Mouse (Mus musculus) lung, adult 2 months (tissue): Measurements from ENCODE around the gene Cdk20.

Source experiments
- CTCF ChIP-seq: fragments of 200-500 bp; IDR thresholded peaks from 2 replicates; pipeline ENCODE4 v1.5.1; 2011; ENCODE audit warnings: mild to moderate bottlenecking, low read length, control low read depth; ENCODE audit not compliant: insufficient read depth
- POLR2A ChIP-seq: fragments of 200-500 bp; IDR thresholded peaks from 2 replicates; pipeline ENCODE4 v1.6.1; 2011; ENCODE audit warnings: low read depth, mild to moderate bottlenecking, control low read depth, low read length, borderline replicate concordance; ENCODE audit errors: extremely low read depth

GRCm38 (mm10) chr13:64415659-64416058 lies 16.5 kb upstream of the Cdk20 start:
- no peak for TF ChIP-seq CTCF
- no peak for TF ChIP-seq POLR2A
